Comparison of ENCODE assay signal across 9 mouse cellular contexts in the genomic region with DNA sequence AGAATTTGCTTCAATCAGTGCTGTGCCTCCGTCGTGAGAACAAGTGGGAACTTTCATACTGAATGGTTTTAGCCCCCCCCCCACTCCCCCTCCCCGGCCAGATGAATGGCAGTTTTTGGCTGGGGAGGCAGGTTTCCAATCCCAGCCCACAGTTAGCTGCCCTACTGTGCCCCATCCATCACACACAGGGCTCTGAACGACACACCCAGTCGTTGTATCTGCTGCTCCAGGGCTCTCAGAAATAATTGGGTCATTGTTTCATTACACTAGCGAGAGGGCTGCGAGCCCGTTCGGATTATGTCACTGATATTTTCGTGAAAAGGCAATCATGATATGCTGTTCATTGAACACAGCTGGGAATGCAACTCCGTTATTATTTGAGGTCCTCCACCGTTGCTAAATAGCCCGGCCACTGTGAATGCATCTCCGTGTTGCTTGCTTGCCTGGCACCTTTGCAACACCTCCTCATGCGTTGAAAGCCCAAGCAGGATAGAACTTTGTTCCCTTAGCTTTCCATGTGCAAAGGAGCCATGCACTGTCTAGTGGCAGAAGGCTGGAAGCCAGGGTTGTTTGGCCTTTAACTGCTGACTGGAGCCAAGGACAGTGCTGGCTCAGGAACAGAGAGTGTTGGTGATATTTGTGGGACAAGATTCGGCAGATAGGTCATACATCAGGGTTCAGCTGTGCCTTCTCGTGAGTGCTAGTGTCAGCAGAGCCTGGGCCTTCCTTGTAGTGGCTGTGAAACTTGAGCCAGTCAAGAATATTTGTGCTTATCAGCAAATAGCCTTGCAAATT. TPM values are rescaled to one million over a fixed set of nuclear protein-coding genes. Genes with fewer than 3 reads are reported as not detected.
DNase-seq lines count a peak whose midpoint lies in the region; ATAC-seq and TF ChIP-seq lines count a peak whose summit lies in the region.
"Had no signal": no experiment of that assay in that cellular context is flagged by ENCODE, and none has a peak within 500 bp of the region (broad histone marks: within the 10 kb centered on the region; RNA-seq: fewer than 3 reads in every experiment).

No protein-coding gene starts in this region.

- H3K27ac ChIP-seq in heart, embryonic 16.5 days (ENCODE audit: low read length) = peak overlapping the region; percentile 18; the same call in 1 of the 2 replicates
- no peak overlapping the region for H3K27ac ChIP-seq in heart, embryonic 12.5 days (ENCODE audit: poor library complexity, severe bottlenecking)
- H3K27ac ChIP-seq in forebrain, postnatal 0 days (ENCODE audit: low read depth, low read length) = no peak overlapping the region
- no peak overlapping the region; the same call in 1 of the 2 replicates for H3K27ac ChIP-seq in stomach, postnatal 0 days (replicated peaks)

- H3K4me1 ChIP-seq in heart, embryonic 16.5 days (ENCODE audit: control insufficient read depth, insufficient read depth, low read length) = peaks cover 4% of the 10 kb centered on the region
- H3K4me1 ChIP-seq in heart, embryonic 12.5 days (replicated peaks) = 0 out of 2 replicates have a peak, but pooled peaks cover 6% of the 10 kb centered on the region
- no peaks in the 10 kb centered on the region for H3K4me1 ChIP-seq in forebrain, postnatal 0 days (ENCODE audit: insufficient read depth)
- H3K4me1 ChIP-seq in stomach, postnatal 0 days (replicated peaks; ENCODE audit: control insufficient read depth, insufficient read depth) = no peaks in the 10 kb centered on the region

- TF ChIP-seq EP300 in stomach, postnatal 0 days (optimal IDR thresholded peaks at IDR 0.05) = no peak

- DNase-seq in ovary, postnatal 36 days (ENCODE audit: low spot score) = peak; percentile 18
- DNase-seq in ovary, postnatal 10 days (ENCODE audit: low spot score) = no peak
- no peak for DNase-seq in forebrain, postnatal 0 days
- DNase-seq in stomach, postnatal 0 days (ENCODE audit: low spot score) = no peak
- no peak for DNase-seq in embryo, embryonic 10.5 days (ENCODE audit: low spot score)
- DNase-seq in kidney, adult 18-20 months = no peak

- H3K4me3 ChIP-seq in heart, embryonic 16.5 days (ENCODE audit: low read length) = no peak overlapping the region
- no peak overlapping the region for H3K4me3 ChIP-seq in heart, embryonic 12.5 days
- H3K4me3 ChIP-seq in forebrain, postnatal 0 days (ENCODE audit: low read depth, low read length) = no peak overlapping the region
- H3K4me3 ChIP-seq in stomach, postnatal 0 days (ENCODE audit: low read depth, low read length) = no peak overlapping the region

- no peak for ATAC-seq in heart, embryonic 16.5 days (replicated peaks; ENCODE audit: extremely low read depth, insufficient read depth, low FRiP score)
- no peak for ATAC-seq in heart, embryonic 12.5 days (ENCODE audit: insufficient number of reproducible peaks, low FRiP score)
- peak; percentile 42 for ATAC-seq in forebrain, postnatal 0 days
- 0 out of 2 replicates have a peak, but pooled peaks have one; percentile 22 for ATAC-seq in stomach, postnatal 0 days (ENCODE audit: low FRiP score, low TSS enrichment)

- no peaks in the 10 kb centered on the region for H3K36me3 ChIP-seq in heart, embryonic 16.5 days (ENCODE audit: control insufficient read depth, insufficient read depth)
- no peaks in the 10 kb centered on the region for H3K36me3 ChIP-seq in heart, embryonic 12.5 days
- no peaks in the 10 kb centered on the region for H3K36me3 ChIP-seq in forebrain, postnatal 0 days (ENCODE audit: insufficient read depth)
- no peaks in the 10 kb centered on the region for H3K36me3 ChIP-seq in stomach, postnatal 0 days (ENCODE audit: control insufficient read depth, insufficient read depth, low read length)

- no peaks in the 10 kb centered on the region for H3K9me3 ChIP-seq in heart, embryonic 16.5 days (replicated peaks; ENCODE audit: control insufficient read depth, low read length)
- no peaks in the 10 kb centered on the region for H3K9me3 ChIP-seq in heart, embryonic 12.5 days (replicated peaks)
- H3K9me3 ChIP-seq in forebrain, postnatal 0 days (ENCODE audit: low read length) = no peaks in the 10 kb centered on the region
- H3K9me3 ChIP-seq in stomach, postnatal 0 days (ENCODE audit: control insufficient read depth, low read length) = no peaks in the 10 kb centered on the region

- H3K9ac ChIP-seq in heart, embryonic 16.5 days (ENCODE audit: low read length) = no peak overlapping the region
- H3K9ac ChIP-seq in heart, embryonic 12.5 days = no peak overlapping the region
- H3K9ac ChIP-seq in forebrain, postnatal 0 days = no peak overlapping the region
- no peak overlapping the region for H3K9ac ChIP-seq in stomach, postnatal 0 days (ENCODE audit: low read length)

- 47% methylated on average over 17 of the region's 17 CpGs for WGBS in heart, embryonic 16.5 days
- WGBS in heart, embryonic 12.5 days = 56% methylated on average over 17 of the region's 17 CpGs
- 41% methylated on average over 17 of the region's 17 CpGs for WGBS in forebrain, postnatal 0 days
- 28% methylated on average over 17 of the region's 17 CpGs for WGBS in stomach, postnatal 0 days

- H3K27me3 ChIP-seq in heart, embryonic 16.5 days (ENCODE audit: control insufficient read depth, insufficient read depth, low read length) = no peaks in the 10 kb centered on the region
- no peaks in the 10 kb centered on the region; the same call in 1 of the 2 replicates for H3K27me3 ChIP-seq in heart, embryonic 12.5 days (replicated peaks)
- H3K27me3 ChIP-seq in forebrain, postnatal 0 days (ENCODE audit: insufficient read depth, low read length) = no peaks in the 10 kb centered on the region
- H3K27me3 ChIP-seq in stomach, postnatal 0 days (ENCODE audit: control insufficient read depth, insufficient read depth, low read length) = no peaks in the 10 kb centered on the region

- no peak for TF ChIP-seq CTCF in forebrain, postnatal 0 days (IDR thresholded peaks at IDR 0.05; ENCODE audit: low read depth)
- TF ChIP-seq CTCF in stomach, postnatal 0 days (IDR thresholded peaks at IDR 0.05; ENCODE audit: low read depth) = no peak

- H3K4me2 ChIP-seq in heart, embryonic 16.5 days (ENCODE audit: low read depth, low read length) = no peak overlapping the region
- H3K4me2 ChIP-seq in heart, embryonic 12.5 days = no peak overlapping the region
- peak overlapping the region; percentile 10; the same call in 1 of the 2 replicates for H3K4me2 ChIP-seq in forebrain, postnatal 0 days (ENCODE audit: low read depth)
- H3K4me2 ChIP-seq in stomach, postnatal 0 days (replicated peaks; ENCODE audit: low read depth) = no peak overlapping the region
- H3K4me2 ChIP-seq: liver, embryonic 11.5 days had no signal

RNA-seq across cellular contexts. Expression of gene Rtl9, which starts 32.9 kb away (rescaled TPM):
- polyA plus RNA-seq in heart, embryonic 16.5 days (2015; fragmentation: Nextera tagmentation; extraction: Ambion mirVana) = 0.18 and 0.19 TPM in 2 replicates
- polyA plus RNA-seq in heart, embryonic 12.5 days (2016; fragmentation: Nextera tagmentation; extraction: Ambion mirVana) = 0.04 TPM in 2 replicates
- total RNA-seq in forebrain, postnatal 0 days (2014; rRNA removed) = 1.2 and 2.0 TPM in 2 replicates
- 0.65 and 0.87 TPM in 2 replicates for polyA plus RNA-seq in forebrain, postnatal 0 days (2015; fragmentation: Nextera tagmentation; extraction: Ambion mirVana)
- polyA plus RNA-seq in stomach, postnatal 0 days (2015; fragmentation: Nextera tagmentation; extraction: Ambion mirVana) = 0.15 and 0.24 TPM in 2 replicates

Comparison
In these comparisons a context has a peak if more than half of its experiments do, and no peak if none do; other contexts are left out.
1. ATAC-seq: peak in forebrain, postnatal 0 days (single experiment) and stomach, postnatal 0 days (single experiment); none in heart, embryonic 16.5 days (single experiment) and heart, embryonic 12.5 days (single experiment).